Mouse (Mus musculus) hindbrain, embryonic 16.5 days (tissue): ENCODE data around the gene 4933407L21Rik. TPM values are rescaled to one million over a fixed set of nuclear protein-coding genes. Genes with fewer than 3 reads are reported as not detected.
"Not testable (repeated sequence)": the region's sequence is repeated elsewhere in the genome, so short reads cannot be mapped to it uniquely, and the experiment has no call there.

Source experiments
- ATAC-seq: fragments of 200-750 bp; cut with Nextera tagmentation; 2 replicates; pipeline ENCODE4 v1.8.0; 2017; ENCODE audit warnings: moderate TSS enrichment, moderate library complexity
- H3K27ac ChIP-seq: fragments of 300-500 bp; sonication (generic); 2 replicates; pipeline ENCODE4 v1.5.1; 2014; ENCODE audit warnings: low read depth, mild to moderate bottlenecking, control low read depth, low read length, moderate library complexity
- H3K27me3 ChIP-seq: fragments of 300-500 bp; sonication (generic); replicated peaks from 2 replicates; pipeline ENCODE4 v1.6.1; 2014; ENCODE audit warnings: low read length; ENCODE audit not compliant: control insufficient read depth, insufficient read depth
- H3K36me3 ChIP-seq: fragments of 300-500 bp; sonication (generic); 2 replicates; pipeline ENCODE4 v1.6.1; 2014; ENCODE audit warnings: mild to moderate bottlenecking, low read length, moderate library complexity, mixed read lengths; ENCODE audit not compliant: control insufficient read depth, insufficient read depth
- H3K4me1 ChIP-seq: fragments of 300-500 bp; sonication (generic); 2 replicates; pipeline ENCODE4 v1.6.1; 2014; ENCODE audit warnings: low read depth, low read length; ENCODE audit not compliant: control insufficient read depth, insufficient read depth
- H3K4me2 ChIP-seq: fragments of 300-500 bp; sonication (generic); 2 replicates; pipeline ENCODE4 v1.6.1; 2014; ENCODE audit warnings: mild to moderate bottlenecking, low read length, control low read depth, moderate library complexity
- H3K4me3 ChIP-seq: fragments of 300-500 bp; sonication (generic); 2 replicates; pipeline ENCODE4 v1.5.1; 2014; ENCODE audit warnings: mild to moderate bottlenecking, low read length, control low read depth, moderate library complexity
- H3K9ac ChIP-seq: fragments of 300-500 bp; sonication (generic); 2 replicates; pipeline ENCODE4 v1.6.1; 2014; ENCODE audit warnings: low read depth, mild to moderate bottlenecking, control low read depth, low read length, moderate library complexity
- H3K9me3 ChIP-seq: fragments of 300-500 bp; sonication (generic); 2 replicates; pipeline ENCODE4 v1.6.1; 2014; ENCODE audit warnings: mild to moderate bottlenecking, low read length, moderate library complexity; ENCODE audit not compliant: control insufficient read depth
- WGBS: fragments of 180-500 bp; shearing (Covaris S2); extraction: QIAGEN DNeasy Blood & Tissue Kit; methylation state at CpG from one replicate; pipeline ENCODE4 v1.1.7; 2014; 5-methylcytosine and 5-hydroxymethylcytosine counted together
- polyA plus RNA-seq: library from polyadenylated mRNA; unstranded; fragments of >200 nt; fragmentation: Nextera tagmentation; extraction: Ambion mirVana; gene quantifications from 2 replicates; pipeline ENCODE4 v1.2.1, GENCODE M21; 2015

The 4933407L21Rik gene
- polyA plus RNA-seq, 1 experiment from 2014 or later = 9.5 TPM

DNA sequence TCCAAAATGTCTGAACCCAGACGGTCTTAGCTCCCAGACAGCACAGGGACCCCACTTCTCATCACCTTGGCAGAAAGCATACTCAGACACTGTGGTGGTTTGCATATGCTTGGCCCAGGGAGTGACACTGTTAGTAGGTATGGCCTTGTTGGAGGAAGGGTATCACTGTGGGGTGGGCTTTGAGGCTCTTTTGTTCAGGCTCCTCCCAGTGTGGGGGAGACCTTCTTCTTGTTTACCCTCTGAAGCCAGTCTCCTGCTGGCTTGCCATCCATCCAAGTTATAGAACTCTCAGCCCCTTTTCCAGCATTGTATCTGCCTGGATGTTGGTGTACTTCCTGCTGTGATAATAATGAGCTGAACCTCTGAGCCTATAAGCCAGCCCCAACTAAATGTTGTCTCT lies 40.8 kb downstream of the 4933407L21Rik start:
- Histone ChIP-seq H3K4me3 (no peak overlapping the region), H3K4me1 (no peaks in the 10 kb centered on the region), H3K27ac (peak overlapping the region; percentile 52; the same call in 1 of the 2 replicates), H3K9me3 (no peaks in the 10 kb centered on the region), H3K36me3 (no peaks in the 10 kb centered on the region), H3K27me3 (no peaks in the 10 kb centered on the region), H3K4me2 (no peak overlapping the region), H3K9ac (no peak overlapping the region)
- ATAC-seq = peak; percentile 69
- 73% methylated on average over 1 of the region's 1 CpGs for WGBS

DNA sequence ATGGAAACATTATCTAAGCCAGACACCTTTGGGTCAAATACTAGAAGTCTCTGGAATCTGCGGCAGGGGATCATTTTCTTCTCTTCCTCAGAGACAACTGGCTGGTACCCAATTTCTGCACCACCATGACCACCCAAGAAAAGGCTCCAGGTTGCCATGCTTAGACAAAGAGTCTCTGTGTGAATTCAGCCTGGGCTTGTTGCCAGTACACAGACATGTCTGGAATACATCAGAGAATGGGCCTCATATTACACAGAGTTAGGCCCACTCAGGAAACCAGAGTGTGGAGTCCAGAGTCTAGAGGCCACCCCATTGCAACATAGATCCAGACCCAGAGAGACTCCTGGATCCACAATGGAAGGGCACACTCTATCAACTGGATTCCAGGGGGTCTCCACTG lies 41.2 kb downstream of the 4933407L21Rik start:
- H3K27ac ChIP-seq = peak overlapping the region; percentile 52; the same call in 1 of the 2 replicates
- H3K9me3 ChIP-seq = no peaks in the 10 kb centered on the region
- no peak overlapping the region for H3K9ac ChIP-seq
- H3K36me3 ChIP-seq = no peaks in the 10 kb centered on the region
- no peaks in the 10 kb centered on the region for H3K27me3 ChIP-seq
- no peak overlapping the region for H3K4me2 ChIP-seq
- ATAC-seq = peak; percentile 87
- WGBS = 63% methylated on average over 1 of the region's 1 CpGs
- H3K4me1 ChIP-seq = no peaks in the 10 kb centered on the region
- no peak overlapping the region for H3K4me3 ChIP-seq

DNA sequence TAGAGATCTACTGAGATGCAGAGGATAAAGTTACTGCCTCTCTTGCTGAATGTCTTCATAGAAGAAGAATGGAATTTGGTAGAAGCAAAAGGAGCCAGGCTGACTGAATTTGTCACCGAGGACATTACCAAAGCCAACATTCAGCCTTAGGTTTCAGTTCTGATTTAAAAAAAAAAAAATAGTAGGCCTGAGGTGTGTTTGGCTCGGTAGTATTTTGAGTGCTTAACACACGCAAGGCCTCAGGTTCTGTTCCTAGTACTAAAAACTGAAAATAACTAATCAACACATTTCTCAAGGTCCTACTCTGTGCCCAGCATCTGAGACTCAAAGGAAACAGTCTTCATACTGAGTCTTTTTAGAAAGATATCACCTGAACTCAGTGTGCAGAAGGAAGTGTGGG lies 42.8 kb downstream of the 4933407L21Rik start:
- Histone ChIP-seq H3K4me1 (no peaks in the 10 kb centered on the region), H3K4me3 (no peak overlapping the region), H3K36me3 (no peaks in the 10 kb centered on the region), H3K9me3 (no peaks in the 10 kb centered on the region), H3K4me2 (no peak overlapping the region), H3K9ac (no peak overlapping the region), H3K27ac (no peak overlapping the region), H3K27me3 (no peaks in the 10 kb centered on the region)
- ATAC-seq = no peak
- 92% methylated on average over 3 of the region's 3 CpGs for WGBS

DNA sequence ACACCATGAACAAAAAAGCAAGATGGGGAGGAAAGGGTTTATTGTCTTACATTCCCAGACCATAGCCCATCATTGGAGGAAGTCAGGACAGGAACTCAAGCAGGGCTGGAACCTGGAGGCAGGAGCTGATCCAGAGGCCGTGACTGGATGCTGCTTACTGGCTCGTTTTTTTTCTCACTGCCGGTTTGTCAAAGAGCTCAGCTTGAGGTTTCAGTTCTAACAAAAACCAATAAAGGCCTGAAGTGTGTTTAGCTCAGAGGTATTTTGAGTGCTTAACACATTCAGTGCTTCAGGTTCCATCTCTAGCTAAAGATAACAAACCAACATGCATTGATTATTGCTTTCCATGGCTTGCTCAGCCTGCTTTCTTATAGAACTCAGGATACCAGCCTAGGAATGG lies 44.1 kb downstream of the 4933407L21Rik start:
- WGBS = 60% methylated on average over 3 of the region's 3 CpGs
- no peak for ATAC-seq
- no peaks in the 10 kb centered on the region for H3K9me3 ChIP-seq
- H3K9ac ChIP-seq = no peak overlapping the region
- H3K4me3 ChIP-seq = no peak overlapping the region
- H3K36me3 ChIP-seq = no peaks in the 10 kb centered on the region
- H3K27me3 ChIP-seq = no peaks in the 10 kb centered on the region
- H3K27ac ChIP-seq = no peak overlapping the region
- no peak overlapping the region for H3K4me2 ChIP-seq
- no peaks in the 10 kb centered on the region for H3K4me1 ChIP-seq

DNA sequence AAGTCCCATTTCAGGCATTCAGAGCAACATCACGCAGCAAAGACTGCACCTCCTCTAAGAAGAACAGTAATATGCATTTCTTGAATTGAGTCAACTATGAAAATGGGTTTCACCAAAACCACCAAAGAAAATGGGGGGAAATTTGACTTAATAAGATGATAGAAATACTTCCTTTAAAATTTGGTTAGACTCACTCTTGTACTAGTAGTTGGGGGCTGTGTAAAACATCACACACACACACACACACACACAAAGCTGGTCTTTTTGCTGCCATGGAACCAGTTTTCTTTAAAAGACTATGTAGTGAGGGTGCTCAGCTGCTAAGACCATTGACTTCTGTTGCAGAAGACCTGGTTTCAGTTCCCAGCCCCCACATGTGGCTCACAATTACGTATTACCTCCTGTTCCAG lies 45.2 kb downstream of the 4933407L21Rik start:
- Histone ChIP-seq H3K9me3 (no peaks in the 10 kb centered on the region), H3K4me3 (no peak overlapping the region), H3K4me1 (no peaks in the 10 kb centered on the region), H3K36me3 (no peaks in the 10 kb centered on the region), H3K27ac (no peak overlapping the region), H3K27me3 (no peaks in the 10 kb centered on the region), H3K4me2 (no peak overlapping the region), H3K9ac (no peak overlapping the region)
- ATAC-seq = no peak
- 91% methylated on average over 2 of the region's 2 CpGs for WGBS

DNA sequence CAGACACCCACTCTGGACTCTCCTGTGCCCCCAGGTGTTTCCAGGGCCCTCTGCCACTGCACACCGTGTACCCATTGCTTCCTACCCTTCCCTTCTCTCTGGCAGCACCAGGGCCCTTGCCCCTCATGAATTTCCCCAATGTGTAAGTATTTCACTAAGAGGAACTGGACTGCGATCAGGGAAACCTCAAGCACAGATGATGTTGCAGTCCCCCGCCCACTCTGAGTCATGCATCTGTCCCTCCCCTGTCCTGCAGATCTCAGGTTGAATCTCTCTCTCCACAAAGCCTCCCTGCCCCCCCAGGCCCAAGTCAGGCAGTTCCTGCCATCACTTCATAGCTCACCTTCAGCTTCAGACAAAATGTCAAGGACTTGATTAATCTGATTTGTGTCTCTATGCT lies 49.4 kb downstream of the 4933407L21Rik start:
- Histone ChIP-seq H3K4me3 (no peak overlapping the region), H3K36me3 (no peaks in the 10 kb centered on the region), H3K4me2 (no peak overlapping the region), H3K9ac (no peak overlapping the region), H3K27ac (no peak overlapping the region), H3K9me3 (no peaks in the 10 kb centered on the region), H3K27me3 (no peaks in the 10 kb centered on the region), H3K4me1 (no peaks in the 10 kb centered on the region)
- WGBS = 70% methylated on average over 3 of the region's 3 CpGs
- no peak for ATAC-seq

DNA sequence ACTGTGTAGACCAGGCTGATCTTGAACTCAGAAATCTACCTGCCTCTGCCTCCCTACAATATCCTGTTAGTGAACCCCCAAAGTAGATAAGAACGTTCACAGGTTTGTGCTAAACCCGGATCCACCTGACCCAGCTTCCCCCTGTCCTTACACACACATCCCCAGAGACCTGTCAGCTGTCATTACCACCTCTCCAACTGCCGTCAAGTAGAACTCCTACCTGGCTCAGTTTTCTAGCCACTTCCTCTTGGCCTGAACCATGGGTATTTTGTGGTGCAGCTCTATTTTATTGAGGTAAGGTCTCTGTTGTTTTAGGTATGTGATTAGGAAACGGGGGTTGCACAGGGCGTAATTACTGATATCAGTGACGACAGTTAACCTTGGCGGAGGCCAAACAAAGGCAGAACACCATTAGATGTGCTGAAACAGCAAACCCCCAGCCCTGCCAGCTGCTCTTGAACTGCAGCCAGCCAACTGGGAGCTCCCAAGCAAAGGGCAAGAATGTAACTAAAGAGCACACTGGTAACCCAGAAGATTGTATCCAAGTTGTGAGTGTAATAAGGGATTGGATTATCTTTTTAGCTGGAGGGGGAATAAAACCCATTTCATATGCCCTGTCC lies 53.6 kb downstream of the 4933407L21Rik start:
- H3K9me3 ChIP-seq = no peaks in the 10 kb centered on the region
- 59% methylated on average over 7 of the region's 7 CpGs for WGBS

DNA sequence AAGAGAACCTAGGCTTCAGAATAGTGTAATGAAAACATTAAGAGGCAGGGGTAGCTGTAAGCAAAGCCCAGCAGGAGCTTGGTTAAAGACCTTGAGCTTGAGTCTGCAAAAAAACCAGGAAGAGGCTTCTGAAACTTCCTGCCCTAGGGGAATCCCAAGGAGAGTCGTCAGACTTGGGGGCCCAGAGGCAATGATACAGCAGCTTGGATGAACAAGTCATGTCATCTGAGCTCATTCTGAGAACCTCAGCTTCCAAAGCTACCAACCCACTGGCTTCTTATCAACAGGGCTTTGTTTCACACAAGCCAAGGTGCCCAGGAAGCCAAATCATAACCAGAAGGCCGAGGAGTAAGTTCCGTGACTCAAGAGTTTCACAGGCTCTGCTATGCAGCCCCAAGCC lies 57.5 kb downstream of the 4933407L21Rik start:
- no peaks in the 10 kb centered on the region for H3K27me3 ChIP-seq
- WGBS = 88% methylated on average over 3 of the region's 3 CpGs
- no peak for ATAC-seq
- H3K9ac ChIP-seq = no peak overlapping the region
- H3K27ac ChIP-seq = no peak overlapping the region
- no peaks in the 10 kb centered on the region for H3K4me1 ChIP-seq
- H3K36me3 ChIP-seq = no peaks in the 10 kb centered on the region
- H3K4me2 ChIP-seq = no peak overlapping the region
- H3K4me3 ChIP-seq = no peak overlapping the region
- H3K9me3 ChIP-seq = no peaks in the 10 kb centered on the region

More for the DNA sequence above, 53.6 kb downstream of the 4933407L21Rik start:
- Histone ChIP-seq H3K27me3 (no peaks in the 10 kb centered on the region), H3K4me3 (no peak overlapping the region), H3K4me1 (no peaks in the 10 kb centered on the region), H3K9ac (no peak overlapping the region), H3K36me3 (no peaks in the 10 kb centered on the region), H3K27ac (no peak overlapping the region), H3K4me2 (no peak overlapping the region)
- no peak for ATAC-seq

DNA sequence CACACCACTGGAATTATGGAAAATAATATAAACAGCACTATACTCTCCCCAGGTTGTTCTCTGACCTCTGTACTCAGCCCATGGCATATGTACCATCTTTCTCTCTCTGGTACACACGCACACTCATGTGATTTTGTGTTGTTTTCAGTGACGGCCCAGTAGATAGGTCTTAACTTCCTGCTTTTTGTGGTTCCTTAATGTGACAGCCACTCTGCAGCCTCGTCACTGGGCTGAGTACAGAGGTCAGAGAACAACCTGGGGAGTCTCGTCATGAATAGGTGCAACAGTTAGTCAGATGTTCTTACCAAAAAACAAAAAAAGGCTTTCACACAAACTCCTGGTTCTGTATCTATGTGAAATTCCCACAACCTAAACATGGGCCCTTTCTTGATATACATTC lies 60.1 kb downstream of the 4933407L21Rik start:
- H3K36me3 ChIP-seq = no peaks in the 10 kb centered on the region
- no peak for ATAC-seq
- no peak overlapping the region for H3K4me2 ChIP-seq
- 79% methylated on average over 4 of the region's 4 CpGs for WGBS
- H3K27ac ChIP-seq = no peak overlapping the region
- no peaks in the 10 kb centered on the region for H3K4me1 ChIP-seq
- no peaks in the 10 kb centered on the region for H3K27me3 ChIP-seq
- no peak overlapping the region for H3K4me3 ChIP-seq
- H3K9ac ChIP-seq = no peak overlapping the region
- H3K9me3 ChIP-seq = no peaks in the 10 kb centered on the region

DNA sequence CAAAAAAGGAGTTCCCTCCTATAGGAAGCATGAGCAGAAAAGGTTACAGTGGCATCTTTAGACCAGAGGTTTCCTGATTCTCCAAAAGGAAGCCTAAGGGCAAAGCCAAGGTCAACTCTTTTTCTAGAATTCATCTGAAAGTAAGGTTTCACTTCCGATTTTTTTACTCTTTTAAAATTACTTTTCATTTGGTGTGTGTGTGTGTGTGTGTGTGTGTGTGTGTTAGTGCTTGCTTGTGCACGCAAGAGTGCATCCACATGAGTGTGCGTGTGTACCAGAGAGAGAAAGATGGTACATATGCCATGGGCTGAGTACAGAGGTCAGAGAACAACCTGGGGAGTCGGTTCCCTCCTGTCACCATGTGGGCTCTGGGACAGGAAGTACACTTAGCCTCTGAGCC lies 60.6 kb downstream of the 4933407L21Rik start:
- not testable (repeated sequence) for H3K27me3 ChIP-seq, H3K36me3 ChIP-seq, H3K4me2 ChIP-seq, H3K9me3 ChIP-seq, H3K27ac ChIP-seq, ATAC-seq, H3K4me3 ChIP-seq, H3K9ac ChIP-seq, H3K4me1 ChIP-seq
- 94% methylated on average over 4 of the region's 4 CpGs for WGBS
